Mouse (Mus musculus) kidney, embryonic 14.5 days (tissue): ENCODE data around the gene Wbp2. TPM values are rescaled to one million over a fixed set of nuclear protein-coding genes. Genes with fewer than 3 reads are reported as not detected.

Source experiments
- ATAC-seq: fragments of 200-750 bp; cut with Nextera tagmentation; 2 replicates; pipeline ENCODE4 v1.8.0; 2017; ENCODE audit warnings: moderate number of reproducible peaks, mild to moderate bottlenecking, moderate TSS enrichment, moderate library complexity; ENCODE audit not compliant: low FRiP score, low TSS enrichment
- H3K27ac ChIP-seq: fragments of 300-500 bp; sonication (generic); 2 replicates; pipeline ENCODE4 v1.5.1; 2014; ENCODE audit warnings: low read depth, mild to moderate bottlenecking, low read length, moderate library complexity, mixed read lengths
- H3K27me3 ChIP-seq: fragments of 300-500 bp; sonication (generic); 2 replicates; pipeline ENCODE4 v1.6.1; 2014; ENCODE audit warnings: mild to moderate bottlenecking, low read length; ENCODE audit not compliant: control insufficient read depth, insufficient read depth
- H3K36me3 ChIP-seq: fragments of 300-500 bp; sonication (generic); 2 replicates; pipeline ENCODE4 v1.6.1; 2014; ENCODE audit warnings: low read length, mixed read lengths; ENCODE audit not compliant: control insufficient read depth, insufficient read depth
- H3K4me1 ChIP-seq: fragments of 300-500 bp; sonication (generic); 2 replicates; pipeline ENCODE4 v1.6.1; 2014; ENCODE audit warnings: low read length, mixed read lengths; ENCODE audit not compliant: control insufficient read depth, insufficient read depth
- H3K4me2 ChIP-seq: fragments of 300-500 bp; sonication (generic); replicated peaks from 2 replicates; pipeline ENCODE4 v1.6.1; 2014; ENCODE audit warnings: low read depth, mild to moderate bottlenecking, low read length
- H3K4me3 ChIP-seq: fragments of 300-500 bp; sonication (generic); 2 replicates; pipeline ENCODE4 v1.5.1; 2014; ENCODE audit warnings: mild to moderate bottlenecking, low read length
- H3K9ac ChIP-seq: fragments of 300-500 bp; sonication (generic); 2 replicates; pipeline ENCODE4 v1.6.1; 2014; ENCODE audit warnings: low read depth, mild to moderate bottlenecking, low read length, moderate library complexity
- H3K9me3 ChIP-seq: fragments of 300-500 bp; sonication (generic); 2 replicates; pipeline ENCODE4 v1.6.1; 2016; ENCODE audit warnings: low read length; ENCODE audit not compliant: control insufficient read depth
- WGBS: fragments of 180-500 bp; shearing (Covaris S2); extraction: QIAGEN DNeasy Blood & Tissue Kit; methylation state at CpG from one replicate; pipeline ENCODE4 v1.1.7; 2014; 5-methylcytosine and 5-hydroxymethylcytosine counted together
- polyA plus RNA-seq: library from polyadenylated mRNA; unstranded; fragments of >200 nt; fragmentation: Nextera tagmentation; extraction: Ambion mirVana; gene quantifications from 2 replicates; pipeline ENCODE4 v1.2.1, GENCODE M21; 2014

Wbp2 gene
- polyA plus RNA-seq, 1 experiment from 2014 or later: 80.2 TPM

GRCm38 (mm10) chr11:116057237-116057881, 29.4 kb downstream of the Wbp2 start:
- WGBS: 88% methylated on average over 4 of the region's 4 CpGs
- H3K4me2 ChIP-seq: no peak overlapping the region
- no peak overlapping the region for H3K9ac ChIP-seq
- no peaks in the 10 kb centered on the region for H3K9me3 ChIP-seq
- no peak for ATAC-seq
- H3K27ac ChIP-seq: no peak overlapping the region
- H3K36me3 ChIP-seq: peaks cover 97% of the 10 kb centered on the region
- H3K4me1 ChIP-seq: no peaks in the 10 kb centered on the region
- H3K4me3 ChIP-seq: no peak overlapping the region
- no peaks in the 10 kb centered on the region for H3K27me3 ChIP-seq

GRCm38 (mm10) chr11:116055873-116056272, 30.9 kb downstream of the Wbp2 start:
- H3K4me3 ChIP-seq: no peak overlapping the region
- ATAC-seq: no peak
- H3K27ac ChIP-seq: no peak overlapping the region
- peaks cover 96% of the 10 kb centered on the region for H3K36me3 ChIP-seq
- H3K9me3 ChIP-seq: no peaks in the 10 kb centered on the region
- WGBS: 94% methylated on average over 11 of the region's 11 CpGs
- H3K4me2 ChIP-seq: no peak overlapping the region
- no peak overlapping the region for H3K9ac ChIP-seq
- H3K27me3 ChIP-seq: no peaks in the 10 kb centered on the region
- H3K4me1 ChIP-seq: no peaks in the 10 kb centered on the region

- H3K9ac ChIP-seq: no peak overlapping the region
- H3K4me3 ChIP-seq: no peak overlapping the region
- H3K4me1 ChIP-seq: no peaks in the 10 kb centered on the region
- H3K27ac ChIP-seq: no peak overlapping the region
- WGBS: 95% methylated on average over 9 of the region's 9 CpGs
- no peaks in the 10 kb centered on the region for H3K9me3 ChIP-seq
- ATAC-seq: no peak
- no peaks in the 10 kb centered on the region for H3K27me3 ChIP-seq
- H3K4me2 ChIP-seq: no peak overlapping the region
- peaks cover 97% of the 10 kb centered on the region for H3K36me3 ChIP-seq
Observed at GRCm38 (mm10) chr11:116053510-116054229, 33.1 kb downstream of the Wbp2 start.

- WGBS: 77% methylated on average over 4 of the region's 4 CpGs
- H3K9ac ChIP-seq: no peak overlapping the region
- H3K36me3 ChIP-seq: peaks cover 94% of the 10 kb centered on the region
- no peaks in the 10 kb centered on the region for H3K4me1 ChIP-seq
- no peaks in the 10 kb centered on the region for H3K27me3 ChIP-seq
- no peaks in the 10 kb centered on the region for H3K9me3 ChIP-seq
- ATAC-seq: no peak
- no peak overlapping the region for H3K4me2 ChIP-seq
- no peak overlapping the region for H3K27ac ChIP-seq
- no peak overlapping the region; the same call in 1 of the 2 replicates for H3K4me3 ChIP-seq
Observed at GRCm38 (mm10) chr11:116050196-116050595, 36.6 kb downstream of the Wbp2 start.

- H3K4me2 ChIP-seq: no peak overlapping the region
- H3K36me3 ChIP-seq: peaks cover 94% of the 10 kb centered on the region
- H3K4me1 ChIP-seq: no peaks in the 10 kb centered on the region
- 76% methylated on average over 2 of the region's 2 CpGs for WGBS
- H3K4me3 ChIP-seq: no peak overlapping the region
- no peaks in the 10 kb centered on the region for H3K27me3 ChIP-seq
- ATAC-seq: no peak
- no peaks in the 10 kb centered on the region for H3K9me3 ChIP-seq
- no peak overlapping the region for H3K27ac ChIP-seq
- no peak overlapping the region for H3K9ac ChIP-seq
Observed at GRCm38 (mm10) chr11:116049610-116050009, 37.2 kb downstream of the Wbp2 start.

- Histone ChIP-seq H3K27me3 (no peaks in the 10 kb centered on the region), H3K9me3 (no peaks in the 10 kb centered on the region), H3K4me3 (no peak overlapping the region), H3K27ac (no peak overlapping the region), H3K4me2 (no peak overlapping the region), H3K36me3 (peaks cover 68% of the 10 kb centered on the region), H3K4me1 (no peaks in the 10 kb centered on the region), H3K9ac (no peak overlapping the region)
- 96% methylated on average over 6 of the region's 6 CpGs for WGBS
- no peak for ATAC-seq
Observed at GRCm38 (mm10) chr11:116045173-116045572, 41.6 kb downstream of the Wbp2 start.

- H3K36me3 ChIP-seq: peaks cover 62% of the 10 kb centered on the region
- no peak overlapping the region for H3K4me3 ChIP-seq
- H3K4me2 ChIP-seq: no peak overlapping the region
- H3K4me1 ChIP-seq: no peaks in the 10 kb centered on the region
- H3K27me3 ChIP-seq: no peaks in the 10 kb centered on the region
- H3K9me3 ChIP-seq: no peaks in the 10 kb centered on the region
- 95% methylated on average over 1 of the region's 1 CpGs for WGBS
- no peak for ATAC-seq
- H3K9ac ChIP-seq: no peak overlapping the region
- H3K27ac ChIP-seq: no peak overlapping the region
Observed at GRCm38 (mm10) chr11:116043286-116043685, 43.5 kb downstream of the Wbp2 start.

- peaks cover 57% of the 10 kb centered on the region for H3K36me3 ChIP-seq
- H3K27me3 ChIP-seq: no peaks in the 10 kb centered on the region
- ATAC-seq: 0 out of 2 replicates have a peak, but pooled peaks have one; percentile 64
- H3K9me3 ChIP-seq: no peaks in the 10 kb centered on the region
- no peak overlapping the region for H3K27ac ChIP-seq
- 26% methylated on average over 5 of the region's 5 CpGs for WGBS
- H3K4me2 ChIP-seq: no peak overlapping the region
- no peaks in the 10 kb centered on the region for H3K4me1 ChIP-seq
- H3K4me3 ChIP-seq: no peak overlapping the region
- no peak overlapping the region for H3K9ac ChIP-seq
Observed at GRCm38 (mm10) chr11:116042372-116043138, 44.2 kb downstream of the Wbp2 start.

- Histone ChIP-seq H3K27ac (no peak overlapping the region), H3K9ac (no peak overlapping the region), H3K27me3 (no peaks in the 10 kb centered on the region), H3K9me3 (no peaks in the 10 kb centered on the region), H3K4me3 (no peak overlapping the region), H3K4me2 (no peak overlapping the region), H3K36me3 (peaks cover 50% of the 10 kb centered on the region), H3K4me1 (no peaks in the 10 kb centered on the region)
- no peak for ATAC-seq
- WGBS: 100% methylated on average over 2 of the region's 2 CpGs
Observed at GRCm38 (mm10) chr11:116041833-116042232, 45.0 kb downstream of the Wbp2 start.
